Mouse (Mus musculus): ENCODE results near the gene Tcf7l2.

The Tcf7l2 gene

GRCm38 (mm10) chr19:55861746-55862145 is 120.1 kb downstream of the Tcf7l2 start:
- no peak for DNase-seq (ENCODE audit: low spot score)

- DNase-seq (ENCODE audit: low spot score) = no peak
Measured at GRCm38 (mm10) chr19:55862559-55862958, 120.9 kb downstream of the Tcf7l2 start.

DNA sequence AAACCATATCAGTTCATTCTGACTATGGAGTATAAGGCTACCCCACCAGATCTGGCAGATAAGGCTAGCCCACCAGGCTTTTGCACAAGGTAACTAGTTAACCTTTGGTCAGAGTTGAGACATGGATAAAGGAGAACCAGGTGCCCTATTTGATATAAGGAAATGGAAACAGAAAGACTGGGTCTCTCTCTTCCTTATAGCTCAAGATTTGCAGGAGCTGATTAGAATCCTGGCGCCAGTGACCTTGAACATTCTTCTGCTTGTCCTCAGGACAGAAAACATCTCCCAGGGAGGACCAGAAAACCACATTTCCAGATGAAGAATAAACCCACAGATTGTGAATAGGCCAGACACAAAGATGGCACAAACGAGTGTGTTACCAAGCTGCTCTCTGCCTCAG is 123.4 kb downstream of the Tcf7l2 start:
- DNase-seq (ENCODE audit: low spot score) = no peak

DNA sequence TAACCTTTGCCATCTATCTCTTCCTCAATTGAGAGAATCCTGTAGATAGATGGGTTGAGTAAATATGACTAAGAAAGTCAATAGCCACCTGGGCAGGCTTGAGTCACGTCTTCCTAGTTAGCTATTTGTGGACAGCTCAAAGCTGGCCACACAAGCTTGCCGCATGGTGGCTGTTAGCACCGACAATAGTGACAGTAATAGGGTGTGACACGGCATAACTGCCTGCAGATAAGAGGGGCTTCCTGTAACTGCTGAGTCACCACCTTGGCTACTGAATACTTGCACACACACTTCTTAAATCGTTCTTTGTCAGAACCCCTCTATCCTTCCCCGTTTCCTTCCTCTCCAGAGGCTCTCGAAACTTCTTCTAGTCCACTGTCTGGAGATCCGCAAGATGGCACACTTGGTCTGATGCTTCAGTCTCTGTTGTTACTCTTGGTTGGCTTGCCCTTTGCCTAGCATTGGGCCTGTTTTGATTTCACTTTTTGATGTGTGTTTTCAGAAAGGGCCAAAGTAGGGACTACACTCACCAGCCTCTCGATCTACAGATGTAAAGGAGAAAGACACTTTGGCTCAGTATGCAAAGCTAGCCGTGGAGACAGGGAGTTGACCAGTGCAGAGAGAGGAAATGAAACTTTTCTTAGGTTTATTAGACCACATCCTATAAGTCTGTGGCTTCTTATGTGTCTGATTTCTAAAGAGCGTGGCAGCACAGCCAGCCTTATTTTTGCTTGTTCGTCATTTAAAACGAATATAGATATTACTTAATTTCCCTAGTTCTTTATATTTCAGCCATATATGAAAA is 124.4 kb downstream of the Tcf7l2 start:
- peak; percentile 34 for DNase-seq (ENCODE audit: low spot score)

GRCm38 (mm10) chr19:55867255-55867654 is 125.6 kb downstream of the Tcf7l2 start:
- DNase-seq (ENCODE audit: low spot score) = no peak

DNA sequence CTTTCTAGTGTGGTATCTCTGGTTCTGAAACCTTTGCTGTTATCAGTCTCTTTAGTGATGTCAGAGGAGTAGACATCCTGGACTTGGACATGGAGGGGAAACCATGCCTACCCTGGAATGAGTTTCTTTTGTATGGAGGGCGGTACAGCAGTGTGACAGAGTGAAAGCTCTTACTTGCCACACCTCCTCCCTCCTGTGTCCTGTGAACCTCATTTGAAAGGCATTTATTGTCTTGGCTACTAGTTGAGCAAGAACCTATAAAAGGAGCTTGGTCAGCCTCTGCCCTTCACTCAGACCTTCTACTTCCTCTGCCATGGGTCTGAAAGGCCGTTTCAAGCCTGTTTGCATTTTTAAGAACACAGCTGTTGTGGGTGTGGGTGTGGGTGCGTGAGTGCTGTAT is 126.3 kb downstream of the Tcf7l2 start:
- DNase-seq (ENCODE audit: low spot score) = no peak

DNA sequence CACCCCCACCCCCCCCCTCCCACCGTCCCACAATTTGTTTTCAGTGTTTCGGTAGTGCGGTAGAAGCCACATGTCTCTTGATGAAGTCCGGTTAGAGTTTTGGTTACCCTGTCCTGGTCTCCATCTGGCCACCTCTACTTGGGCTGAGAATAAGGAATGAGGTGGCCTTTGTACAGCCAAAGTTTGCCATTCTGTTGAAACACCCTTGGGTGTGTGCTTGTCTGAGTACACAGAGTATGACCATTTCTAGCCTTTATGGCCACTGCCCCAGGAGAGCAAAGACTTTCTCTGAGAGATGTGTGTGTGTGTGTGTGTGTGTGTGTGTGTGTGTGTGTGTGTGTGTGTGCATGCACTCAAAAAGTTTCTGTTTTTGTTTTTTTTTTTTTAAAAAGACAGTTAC is 127.0 kb downstream of the Tcf7l2 start:
- no peak for DNase-seq (ENCODE audit: low spot score)

GRCm38 (mm10) chr19:55870825-55871224 is 129.2 kb downstream of the Tcf7l2 start:
- DNase-seq (ENCODE audit: low spot score) = no peak

DNA sequence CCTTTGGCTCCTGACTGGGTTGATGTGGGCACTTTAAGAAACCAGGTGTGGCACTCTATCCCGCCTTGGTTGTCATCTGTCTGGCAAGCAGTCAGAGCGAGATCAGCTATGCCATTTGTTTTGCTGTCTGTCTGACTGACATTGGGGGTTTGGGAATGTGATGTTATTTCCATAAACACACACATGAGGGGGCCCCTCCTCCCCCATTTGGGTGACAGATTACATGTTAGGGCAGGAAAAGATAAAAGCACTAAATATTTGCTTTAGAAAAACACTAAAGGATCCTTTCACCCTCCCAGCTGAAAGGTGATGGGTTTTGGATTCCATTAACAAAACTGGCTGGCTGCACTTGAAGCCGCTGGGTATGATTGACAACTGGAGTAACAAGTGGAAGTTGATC is 129.9 kb downstream of the Tcf7l2 start:
- DNase-seq (ENCODE audit: low spot score) = no peak

- no peak for DNase-seq (ENCODE audit: low spot score)
Measured at GRCm38 (mm10) chr19:55873221-55873620, 131.6 kb downstream of the Tcf7l2 start.

GRCm38 (mm10) chr19:55876501-55876900 is 134.9 kb downstream of the Tcf7l2 start:
- DNase-seq (ENCODE audit: low spot score) = no peak

DNA sequence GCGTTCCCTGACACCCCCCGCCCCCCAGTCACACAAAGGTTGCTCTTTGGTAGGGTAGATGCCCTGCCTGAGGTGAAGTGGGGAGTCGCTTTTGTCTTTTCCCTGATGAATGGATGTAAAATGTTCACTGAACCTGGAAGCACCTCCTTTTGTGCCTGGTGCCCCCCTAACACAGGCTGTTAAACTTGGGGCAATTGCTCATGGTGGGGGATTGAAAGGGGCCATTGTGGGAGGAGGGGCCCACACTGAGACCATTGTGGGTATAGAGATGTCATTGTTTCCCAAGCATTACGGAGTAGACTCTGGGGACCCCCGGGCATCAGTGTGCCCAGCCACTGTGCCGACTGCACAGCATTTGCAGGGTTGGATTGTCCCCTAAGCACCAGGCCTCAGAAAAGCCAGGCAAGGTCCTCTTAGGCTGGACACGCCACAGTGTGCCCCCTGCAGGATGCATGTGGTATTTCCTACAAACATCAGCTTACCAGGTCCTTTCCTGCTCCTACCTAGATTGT is 135.8 kb downstream of the Tcf7l2 start:
- peak; percentile 33 for DNase-seq (ENCODE audit: low spot score)

- no peak for DNase-seq (ENCODE audit: low spot score)
Measured at GRCm38 (mm10) chr19:55880664-55881359, 139.2 kb downstream of the Tcf7l2 start.

- DNase-seq (ENCODE audit: low spot score) = no peak
Measured at GRCm38 (mm10) chr19:55886536-55886935, 144.9 kb downstream of the Tcf7l2 start.

GRCm38 (mm10) chr19:55891692-55892183 is 150.1 kb downstream of the Tcf7l2 start:
- no peak for DNase-seq (ENCODE audit: low spot score)

- no peak for DNase-seq (ENCODE audit: low spot score)
Measured at GRCm38 (mm10) chr19:55893557-55893956, 151.9 kb downstream of the Tcf7l2 start.

DNA sequence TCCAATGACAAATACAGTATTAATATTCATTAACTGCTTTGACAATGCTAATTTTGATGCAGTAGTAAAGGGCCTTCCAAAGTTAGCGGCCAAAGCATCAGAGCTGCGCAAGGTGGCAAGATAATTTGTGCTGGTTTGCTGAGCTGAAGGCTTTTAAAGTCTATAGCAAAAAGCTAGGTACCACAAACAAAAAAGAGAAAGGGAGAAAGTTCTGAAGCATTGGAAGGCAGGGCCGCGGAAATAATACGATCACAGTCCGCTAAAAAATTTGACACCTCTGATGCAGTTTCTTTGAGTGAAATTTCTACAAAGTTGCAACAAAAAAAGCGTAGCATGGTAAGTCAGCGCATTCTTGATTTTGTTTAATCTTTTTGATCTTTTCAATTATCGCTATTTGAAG is 152.8 kb downstream of the Tcf7l2 start:
- DNase-seq (ENCODE audit: low spot score) = no peak

GRCm38 (mm10) chr19:55895317-55895716 is 153.7 kb downstream of the Tcf7l2 start:
- DNase-seq (ENCODE audit: low spot score) = no peak

DNA sequence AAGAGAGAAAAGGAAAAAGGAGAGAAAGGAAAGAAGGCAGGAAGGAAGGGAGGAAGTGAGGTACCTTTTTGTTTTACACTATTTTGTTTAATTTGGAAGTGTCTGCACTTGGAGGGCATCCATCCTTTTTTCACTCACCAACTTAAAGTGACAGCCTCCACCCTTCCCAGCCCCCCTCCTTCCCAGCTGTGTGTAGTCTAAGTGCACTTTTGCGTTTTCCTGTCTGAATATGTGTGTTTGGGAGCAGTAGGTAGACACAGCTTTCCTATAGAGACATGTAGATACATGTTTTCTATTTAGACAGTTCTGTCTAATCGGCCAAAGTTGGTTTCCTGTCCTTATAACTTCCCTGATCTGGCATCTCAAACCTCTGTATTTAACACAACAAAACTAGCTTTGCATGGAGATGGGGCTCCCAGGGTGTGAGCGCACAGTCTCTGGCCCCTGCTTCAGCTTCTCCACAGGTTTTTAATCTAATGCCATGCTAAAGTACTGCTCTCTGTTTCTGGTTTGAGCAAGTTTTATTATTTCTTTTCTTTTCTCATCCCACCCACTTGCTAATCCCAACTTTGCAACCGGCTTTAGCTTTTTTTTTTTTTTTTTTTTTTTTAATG is 154.3 kb downstream of the Tcf7l2 start:
- DNase-seq (ENCODE audit: low spot score) = no peak

DNA sequence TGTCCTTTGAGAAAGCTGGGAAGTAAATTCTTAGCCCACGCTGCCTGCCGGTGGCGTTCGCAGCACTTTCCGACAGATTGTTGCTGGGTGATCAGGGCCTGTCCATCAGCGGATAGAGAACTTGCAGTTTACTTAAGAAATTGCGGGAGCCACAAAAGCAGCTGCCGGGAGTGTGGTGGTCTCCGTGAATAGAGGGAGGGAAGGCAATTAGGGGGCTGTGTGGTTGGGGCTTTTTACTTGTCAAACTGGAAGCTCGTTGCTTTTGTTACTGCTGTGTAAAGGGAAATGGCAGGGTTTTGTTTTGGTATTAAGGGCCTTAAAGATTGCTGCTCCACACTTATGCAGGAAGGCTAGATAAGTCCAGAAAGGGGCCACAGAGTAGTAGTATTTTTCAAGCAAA is 155.0 kb downstream of the Tcf7l2 start:
- no peak for DNase-seq (ENCODE audit: low spot score)

DNA sequence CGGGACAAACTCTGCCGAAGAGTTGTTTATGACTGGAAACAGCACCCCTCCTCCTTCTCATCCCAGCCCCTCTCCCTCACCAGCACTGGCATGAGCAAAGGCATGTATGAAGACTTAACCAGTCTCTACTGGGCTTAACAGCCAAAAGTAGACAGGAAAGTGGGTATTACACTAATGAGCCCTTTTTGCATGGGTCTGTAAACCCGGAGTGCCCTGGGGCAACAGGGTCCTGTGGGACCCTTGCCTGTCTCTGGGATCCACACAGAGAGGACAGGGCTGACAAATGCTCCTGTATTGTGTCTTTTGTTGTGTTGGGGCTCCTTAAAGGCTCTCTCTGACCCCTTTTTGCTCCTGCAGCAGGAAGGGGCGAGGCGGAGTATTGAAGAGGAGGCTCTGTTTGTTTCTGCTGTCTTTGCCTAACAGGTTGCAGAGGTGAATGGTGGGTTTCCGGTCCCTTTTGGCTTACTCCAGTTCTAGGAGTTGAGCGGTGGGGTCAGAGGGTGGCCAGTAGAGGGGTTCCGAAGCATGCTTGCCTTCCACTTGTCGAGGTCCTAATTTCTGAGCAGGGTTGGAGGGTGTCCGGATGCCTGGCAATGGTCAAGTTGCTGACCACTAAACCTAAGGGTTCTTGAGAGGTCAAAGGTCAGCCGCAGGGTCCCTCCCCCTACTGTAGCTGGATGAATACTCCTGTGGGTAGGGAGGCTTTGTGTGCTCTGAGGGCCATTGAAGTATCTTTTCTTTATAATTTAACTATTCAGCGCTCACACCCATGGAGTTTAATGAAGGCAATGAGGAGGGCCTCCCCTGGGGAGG is 161.2 kb downstream of the Tcf7l2 start:
- no peak for DNase-seq (ENCODE audit: low spot score)

DNA sequence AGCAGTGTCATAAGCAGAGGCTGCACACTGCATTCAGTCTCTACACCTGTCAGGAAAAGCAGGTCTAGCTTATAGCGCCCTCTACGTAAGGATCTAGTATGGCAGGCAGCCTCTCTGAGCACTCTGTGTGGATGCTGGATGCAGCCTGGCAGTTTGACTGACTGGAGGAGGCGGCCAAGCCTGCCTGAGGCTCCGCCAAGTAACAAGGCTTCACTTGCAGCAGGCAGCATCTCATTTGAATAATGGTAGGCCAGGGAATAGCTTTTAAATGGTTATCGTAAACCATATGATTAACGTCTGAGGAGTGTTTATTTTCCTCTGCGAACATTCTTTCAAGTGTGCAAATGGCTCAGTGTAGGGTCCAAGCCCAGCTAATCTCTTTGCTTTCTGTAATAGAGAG is 167.4 kb downstream of the Tcf7l2 start:
- peak; percentile 19 for DNase-seq (ENCODE audit: low spot score)

Data from spleen, adult 12 weeks (tissue).